Mouse (Mus musculus) T-cell, adult 2 months (primary cell): Measurements from ENCODE around the gene Ttc32.
"Not testable (repeated sequence)": the region's sequence is repeated elsewhere in the genome, so short reads cannot be mapped to it uniquely, and the experiment has no call there.

Experiments used
- DNase-seq: peaks from one replicate; pipeline ENCODE4 v3.0.0; 2022; ENCODE audit warnings: low spot score

The Ttc32 gene

DNA sequence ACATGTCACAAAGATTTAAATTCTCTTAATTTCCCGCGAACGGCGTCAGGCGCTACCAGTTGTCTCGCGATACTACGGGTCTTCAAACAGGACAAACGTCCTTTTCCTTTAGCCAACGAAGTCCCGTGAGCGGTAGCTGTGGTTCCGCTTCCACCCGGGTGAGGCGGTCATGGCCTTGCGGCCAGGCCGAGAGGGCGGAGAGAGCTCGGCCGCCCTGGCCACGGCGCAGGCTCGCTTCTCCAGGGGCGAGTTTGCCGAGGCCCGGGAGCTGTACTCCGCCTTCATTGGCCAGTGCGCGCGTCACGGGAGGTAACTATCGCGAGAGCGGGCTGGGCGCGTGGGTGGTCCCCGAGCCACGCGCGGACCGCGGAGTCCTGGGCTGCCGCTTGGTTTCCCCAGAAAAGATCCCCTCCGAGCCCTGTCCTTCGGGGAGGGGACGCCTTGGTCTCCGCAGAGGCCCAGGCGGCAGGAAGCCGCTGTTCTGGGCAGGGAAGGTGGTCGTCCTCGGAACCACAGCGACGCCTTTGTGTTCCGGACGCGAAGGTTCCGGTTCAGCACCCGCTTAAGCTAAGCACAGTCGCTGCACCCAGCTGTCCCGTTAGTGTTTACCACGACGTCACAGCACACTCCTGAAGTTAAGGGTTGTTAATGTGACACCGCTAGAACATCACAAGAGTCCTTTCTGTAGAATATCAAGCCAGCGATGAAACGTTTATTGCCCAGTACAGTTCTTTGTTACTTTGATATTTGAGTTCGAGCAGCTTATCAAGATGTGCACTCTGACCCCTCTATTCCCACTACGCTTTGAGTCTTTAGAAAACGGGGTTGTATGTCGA, at the start of gene Ttc32:
Gene Ttc32 (plus strand): TSS at position 110 of the 836 bp plus-strand sequence.
- peak; percentile 92 for DNase-seq

DNA sequence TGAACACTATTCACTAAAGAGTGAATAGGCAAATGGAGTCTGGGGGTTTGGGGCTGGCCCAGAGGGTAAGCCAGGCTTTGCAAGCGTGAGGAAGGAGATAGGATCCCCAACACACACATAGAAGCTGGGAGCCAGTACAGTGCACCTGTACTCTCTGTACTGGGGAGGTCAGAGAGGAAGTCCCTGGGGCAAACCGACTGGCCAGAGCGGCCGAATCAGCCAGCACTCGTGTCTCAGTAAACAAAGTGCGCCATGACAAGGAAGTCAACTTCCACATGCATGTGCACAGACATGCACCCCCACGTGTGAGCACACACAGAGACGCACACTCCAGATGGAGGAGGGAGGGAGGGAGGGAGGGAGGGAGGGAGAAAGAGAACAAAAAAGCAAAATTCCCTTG, 36.6 kb upstream of the Ttc32 start:
- DNase-seq = no peak

DNA sequence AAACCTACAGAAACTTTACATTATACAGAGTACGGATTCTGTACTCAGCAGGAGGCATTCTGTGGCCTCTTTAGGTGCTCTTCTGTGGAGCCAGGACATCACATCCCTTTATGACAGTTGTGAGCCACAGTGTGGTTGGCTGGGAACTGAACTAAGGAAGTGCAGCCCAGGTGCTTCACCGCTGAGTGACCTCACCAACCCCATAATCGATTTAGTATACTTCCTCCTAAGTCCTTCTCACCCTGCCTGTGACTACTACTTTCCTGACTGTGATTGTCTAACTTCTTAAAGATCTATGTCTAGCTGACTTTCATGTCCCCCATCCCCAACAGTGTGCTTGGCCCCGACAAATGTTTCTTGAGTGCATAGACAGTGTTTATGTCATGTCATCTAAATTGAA, 31.5 kb upstream of the Ttc32 start:
- no peak for DNase-seq

DNA sequence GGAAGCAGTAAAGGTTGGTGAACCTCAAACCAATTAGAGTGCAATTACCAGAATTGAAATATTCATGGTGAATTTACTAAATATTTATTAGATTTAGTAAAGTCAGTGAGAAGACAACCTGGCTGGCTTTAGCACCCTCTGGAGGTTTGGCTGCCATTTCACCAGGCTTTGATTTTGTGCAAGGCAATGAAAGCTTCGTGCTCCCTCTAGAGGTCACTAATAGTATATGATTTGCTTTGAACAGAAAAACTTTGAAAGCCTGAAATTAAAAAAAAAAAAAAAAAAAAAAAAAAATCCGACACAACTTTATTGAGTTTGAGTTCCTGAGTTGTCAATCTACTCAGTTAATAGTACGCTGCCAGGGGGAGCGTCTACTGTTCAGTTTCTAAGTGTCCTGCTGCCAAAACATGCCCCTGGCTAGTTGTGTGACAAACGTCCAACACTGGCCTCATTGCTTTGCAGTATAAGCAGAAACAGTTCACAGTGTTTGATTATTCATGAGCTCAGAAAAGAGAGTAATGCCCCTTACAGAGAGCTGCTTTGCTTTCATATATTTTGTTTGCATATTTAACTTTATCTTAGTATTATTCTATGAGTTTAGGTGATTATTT, 27.7 kb upstream of the Ttc32 start:
- peak; percentile 68 for DNase-seq

DNA sequence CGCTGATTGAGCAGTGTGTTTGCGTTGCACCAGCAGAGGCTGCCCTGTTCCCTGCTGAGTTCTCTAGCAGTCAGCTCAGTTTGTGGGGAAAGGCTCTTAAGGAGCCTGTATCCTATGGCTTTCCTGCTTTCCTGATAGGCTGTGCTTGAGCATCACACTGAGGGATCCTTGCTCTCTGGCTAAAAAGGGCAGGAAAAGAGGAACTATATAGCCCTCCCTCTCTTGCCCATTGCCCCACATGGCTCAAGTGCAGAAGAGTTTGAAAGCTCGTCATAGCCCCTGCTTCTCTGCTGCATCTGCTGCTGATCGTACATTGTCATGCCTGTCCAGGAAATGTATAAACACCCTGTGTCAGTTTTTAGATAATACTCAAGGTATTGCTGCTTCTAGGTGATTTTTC, 22.7 kb upstream of the Ttc32 start:
- no peak for DNase-seq

DNA sequence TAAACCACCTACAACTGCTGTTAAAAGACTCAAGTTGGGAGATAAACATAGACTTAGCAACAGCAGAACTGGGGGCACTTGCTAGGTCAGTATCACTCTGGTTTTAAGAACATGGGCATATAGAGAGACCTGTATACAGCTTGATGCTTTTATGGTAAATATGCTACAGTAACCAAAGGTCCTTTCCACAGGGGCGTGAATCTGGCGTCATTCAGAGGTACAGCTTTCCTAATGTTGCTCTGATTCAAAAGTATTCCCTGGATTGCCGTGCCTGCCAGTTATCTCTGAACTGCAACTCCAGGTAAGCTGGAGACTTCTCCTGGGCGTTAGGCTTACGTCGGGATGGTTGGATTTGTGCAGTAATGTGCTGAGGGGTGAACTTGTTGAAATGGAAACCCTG, 22.0 kb upstream of the Ttc32 start:
- no peak for DNase-seq

DNA sequence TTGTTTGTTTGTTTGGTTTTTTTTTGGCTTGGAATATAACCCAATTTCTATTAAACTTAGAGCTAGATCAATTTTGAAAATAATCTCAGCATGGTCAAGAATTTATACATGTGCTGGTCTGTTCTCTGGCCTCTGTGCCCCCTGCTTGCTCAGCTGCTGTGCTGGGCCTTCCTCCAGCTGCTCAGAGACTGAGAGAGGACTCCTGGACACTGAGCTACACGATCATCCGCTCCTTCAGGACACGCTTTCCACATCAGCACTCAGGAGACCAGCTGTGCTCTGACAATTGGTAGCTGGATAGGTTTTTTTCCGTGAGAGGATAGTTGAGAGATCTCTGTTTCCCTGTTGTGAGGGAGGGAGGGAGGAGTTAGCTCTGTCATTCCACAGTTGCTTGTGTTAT, 19.5 kb upstream of the Ttc32 start:
- DNase-seq = no peak

DNA sequence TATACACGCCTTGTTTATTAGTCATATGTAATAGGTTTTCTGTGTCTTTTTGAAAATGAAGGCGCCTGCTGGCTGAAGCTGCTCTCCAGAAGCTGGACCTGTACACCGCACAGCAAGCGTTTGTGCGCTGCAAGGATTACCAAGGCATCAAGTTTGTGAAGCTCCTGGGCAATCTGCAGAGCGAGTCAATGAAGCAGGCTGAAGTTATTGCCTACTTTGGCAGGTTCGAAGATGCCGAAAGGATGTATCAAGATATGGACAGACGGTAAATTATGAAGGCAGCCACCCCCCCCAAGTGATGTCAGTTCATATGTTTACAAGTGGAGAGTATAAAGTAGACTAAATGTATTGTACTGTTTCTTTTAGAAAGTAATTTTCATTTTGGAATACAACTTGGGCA, 13.4 kb upstream of the Ttc32 start:
- DNase-seq = no peak

DNA sequence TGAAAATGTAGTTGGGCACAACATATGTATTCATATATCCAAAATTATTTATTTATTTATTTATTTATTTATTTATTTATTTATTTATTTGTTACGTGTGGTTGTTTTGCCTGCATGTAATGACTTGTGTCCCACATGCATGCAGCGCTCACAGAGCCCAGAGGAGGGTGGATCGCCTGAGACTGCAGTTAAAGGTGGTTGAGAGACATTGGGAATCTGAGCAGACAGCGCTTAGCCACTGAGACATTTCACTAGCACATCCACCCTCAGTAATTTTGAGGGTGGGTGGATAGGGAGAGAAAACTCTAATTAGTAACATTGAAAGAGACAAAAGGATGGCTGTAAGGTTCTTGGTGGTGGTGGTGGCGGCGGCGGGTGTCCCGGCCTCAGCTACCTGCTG, 9.4 kb upstream of the Ttc32 start:
- no peak for DNase-seq

DNA sequence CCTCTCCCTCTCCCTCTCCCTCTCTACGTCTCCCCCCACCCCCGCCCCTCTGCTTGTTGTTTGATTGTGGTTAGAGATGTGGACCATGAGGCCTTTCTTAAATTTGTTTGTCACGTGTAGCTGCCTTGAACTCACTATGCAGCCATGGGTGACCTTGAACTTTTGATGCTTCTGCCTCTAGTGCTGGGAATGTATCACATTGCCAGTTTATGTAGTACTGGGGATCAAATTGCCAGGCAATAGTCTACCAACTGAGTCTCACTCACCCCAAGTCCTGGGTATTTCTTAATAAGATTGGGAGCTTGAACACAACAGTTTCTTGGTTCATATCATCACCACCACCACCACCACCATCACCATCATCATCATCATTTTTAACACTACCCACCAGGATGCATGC, 8.8 kb upstream of the Ttc32 start:
- no peak for DNase-seq

DNA sequence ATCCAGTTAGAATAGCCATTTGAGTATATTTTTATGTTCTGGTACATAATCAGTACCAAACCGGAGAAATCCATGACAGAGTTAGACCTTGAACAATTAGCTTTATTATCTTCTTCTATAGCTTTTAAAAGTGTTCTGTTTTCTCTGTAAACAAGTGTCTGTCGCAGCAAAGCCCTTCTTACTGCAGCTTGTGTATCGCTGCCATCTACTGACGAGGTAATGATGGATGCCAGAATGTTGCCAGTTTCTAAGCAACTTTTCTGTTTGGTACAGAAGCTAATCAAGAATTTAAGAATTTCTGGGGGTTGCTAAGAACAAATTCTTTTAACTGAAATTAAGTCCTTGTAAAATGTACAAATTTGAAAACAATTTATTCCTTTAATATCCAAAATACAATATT, 6.8 kb upstream of the Ttc32 start:
- DNase-seq = no peak

DNA sequence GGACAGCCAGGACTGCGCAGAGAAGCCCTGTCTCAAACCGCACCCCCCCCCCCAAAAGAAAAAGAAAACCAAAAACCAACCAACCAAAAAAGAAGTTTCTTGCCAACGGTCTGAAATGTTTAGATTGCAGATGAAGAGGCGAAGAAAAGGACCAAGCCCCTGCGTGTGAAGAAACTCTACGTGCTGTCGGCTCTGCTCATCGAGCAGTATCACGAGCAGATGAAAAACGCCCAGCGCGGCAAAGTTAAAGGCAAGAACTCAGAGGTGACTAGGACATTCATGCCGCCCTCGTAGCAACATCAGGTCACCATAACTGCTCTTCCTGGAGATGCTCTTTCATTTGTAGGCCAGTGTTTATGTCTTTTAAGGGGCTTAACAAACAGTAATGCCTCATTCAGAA, 5.7 kb upstream of the Ttc32 start:
- DNase-seq = no peak

DNA sequence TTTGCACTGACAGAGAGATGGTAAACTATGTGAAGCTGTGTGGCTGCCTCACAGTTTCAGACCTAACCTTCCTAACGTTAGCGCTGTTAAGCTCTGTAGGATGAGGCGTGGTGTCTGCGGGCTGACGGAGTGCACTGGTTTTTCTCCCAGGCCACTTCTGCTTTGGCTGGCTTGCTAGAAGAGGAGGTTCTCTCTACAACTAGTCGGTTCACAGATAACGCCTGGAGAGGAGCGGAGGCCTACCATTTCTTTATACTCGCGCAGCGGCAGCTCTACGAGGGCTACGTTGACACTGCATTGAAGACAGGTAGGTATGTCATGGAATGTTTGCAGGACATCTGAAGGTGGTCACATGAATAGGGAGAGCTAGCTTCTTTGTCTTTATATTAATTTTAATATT, 5.1 kb upstream of the Ttc32 start:
- no peak for DNase-seq

DNA sequence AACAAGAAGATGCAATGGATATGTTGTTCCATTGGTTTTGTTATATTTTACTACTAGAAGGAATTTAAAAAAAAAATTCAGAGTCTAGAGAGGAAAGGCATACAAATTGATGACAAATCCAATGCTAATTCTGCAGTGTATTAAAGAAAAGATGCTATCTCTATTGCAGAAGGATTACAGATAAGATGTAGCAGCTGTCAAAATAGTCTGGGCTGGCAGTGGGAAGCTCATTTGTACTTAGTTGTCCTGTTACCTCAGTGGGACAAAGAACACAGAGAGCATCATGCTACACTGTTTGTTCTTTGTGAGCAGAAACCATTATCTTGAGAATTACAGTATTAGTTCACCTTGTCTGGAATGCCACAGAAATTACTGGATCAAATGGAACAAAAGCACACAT, 3.0 kb upstream of the Ttc32 start:
- no peak for DNase-seq

DNA sequence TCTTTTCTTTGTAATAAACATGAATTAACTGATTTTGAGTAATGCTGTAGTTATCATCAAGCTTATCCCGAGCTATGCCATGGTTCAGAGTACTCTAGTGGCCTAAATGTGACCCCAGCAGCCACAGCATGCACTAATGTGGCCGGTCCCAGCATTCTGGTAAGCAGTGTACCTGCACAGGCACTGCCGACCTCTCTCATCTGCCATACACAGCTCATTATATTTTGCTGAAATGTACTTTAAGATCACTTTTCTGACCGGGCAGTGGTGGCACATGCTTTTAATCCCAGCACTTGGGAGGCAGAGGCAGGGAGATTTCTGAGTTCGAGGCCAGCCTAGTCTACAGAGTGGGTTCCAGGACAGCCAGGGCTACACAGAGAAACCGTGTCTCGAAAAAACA, 981 bp upstream of the Ttc32 start:
- not testable (repeated sequence) for DNase-seq

DNA sequence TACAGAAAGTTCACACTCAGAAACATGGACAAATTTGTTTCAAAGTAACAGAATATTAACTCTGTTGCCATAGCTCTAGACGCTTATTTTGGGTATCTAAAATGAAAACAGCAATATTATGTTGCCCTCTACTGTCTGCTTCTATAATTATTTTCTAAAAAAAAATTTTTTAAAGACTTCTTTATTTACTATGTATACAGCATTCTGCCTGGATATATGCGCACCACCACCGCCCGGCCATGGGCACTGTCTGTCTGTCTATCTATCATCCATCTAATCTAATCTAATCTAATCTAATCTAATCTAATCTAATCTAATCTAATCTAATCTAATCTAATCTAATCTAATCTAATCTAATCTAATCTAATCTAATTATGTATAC, 300 bp upstream of the Ttc32 start:
- no peak for DNase-seq

DNA sequence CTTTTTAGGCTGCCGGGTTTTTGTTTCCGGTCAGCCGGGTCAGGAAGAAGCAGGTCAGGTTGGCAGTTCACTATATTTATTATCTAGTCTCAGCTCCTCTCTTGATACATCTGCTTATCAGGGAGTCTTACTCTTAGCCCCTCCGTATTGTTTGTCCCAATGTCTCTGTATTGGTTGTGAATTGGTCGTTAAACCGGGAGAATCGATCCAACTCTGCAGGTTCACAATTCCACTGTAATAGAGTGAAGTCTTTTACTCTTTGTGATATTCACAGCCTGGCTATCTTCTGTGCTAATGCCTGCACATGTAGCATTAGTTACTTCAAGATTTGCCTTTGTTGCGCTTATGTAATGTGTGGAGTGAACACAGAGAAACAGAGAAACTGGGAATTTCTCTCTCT, 1.4 kb downstream of the Ttc32 start:
- no peak for DNase-seq

DNA sequence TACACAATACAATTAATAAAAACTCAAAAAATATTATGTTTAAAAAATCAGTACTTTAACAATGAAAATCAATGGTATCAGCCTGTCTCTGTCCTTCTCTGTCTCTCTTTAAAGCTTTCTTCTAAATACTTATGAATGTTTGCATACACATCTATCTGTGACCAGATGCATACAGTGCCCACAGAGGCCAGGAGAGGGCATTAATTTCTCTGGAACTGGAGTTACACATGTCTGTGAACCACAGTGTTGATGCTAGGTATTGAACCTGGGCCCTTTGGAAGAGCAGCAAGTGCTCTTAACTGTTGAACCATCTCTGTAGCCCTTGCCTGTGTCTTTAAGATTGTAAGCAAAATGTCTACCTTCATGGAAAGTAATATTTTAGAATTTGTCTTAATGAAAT, 3.3 kb downstream of the Ttc32 start:
- DNase-seq = no peak

DNA sequence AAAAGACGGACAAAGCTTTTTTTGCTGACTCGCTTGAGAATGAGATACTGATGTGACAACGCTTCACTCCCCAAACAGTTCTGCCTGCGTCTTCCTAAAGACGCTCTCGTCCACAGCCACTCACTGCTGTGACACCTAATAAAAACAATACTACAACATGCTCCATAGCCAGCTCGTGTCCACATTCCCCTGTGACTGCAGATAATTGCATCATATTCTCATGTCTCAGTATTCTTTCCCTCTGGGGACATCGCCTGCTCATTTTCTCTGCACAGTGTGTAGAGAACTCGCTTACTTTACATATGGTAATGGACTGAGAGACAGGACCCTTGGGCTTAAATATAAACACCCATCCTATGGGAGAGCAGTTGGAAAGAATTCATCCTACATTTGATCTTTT, 6.6 kb downstream of the Ttc32 start:
- DNase-seq = no peak

DNA sequence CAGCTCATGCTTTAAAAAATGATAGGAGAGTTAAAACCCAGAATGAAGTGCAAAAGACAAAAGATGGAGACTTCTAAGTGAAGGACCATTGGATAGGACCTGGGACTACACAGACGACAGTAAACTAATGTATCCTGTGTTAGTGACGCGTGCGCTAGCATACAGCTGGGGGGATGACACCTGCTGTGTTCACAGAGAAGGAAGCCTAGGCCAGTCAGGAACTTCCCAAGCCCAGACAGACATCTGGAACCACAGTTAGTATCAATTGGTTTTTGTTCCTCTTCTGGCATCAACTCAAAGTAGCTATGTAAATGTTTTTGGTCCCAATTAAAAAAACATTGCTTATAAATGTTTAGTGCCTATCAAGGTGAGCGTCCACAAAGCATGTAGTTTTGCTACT, 10.4 kb downstream of the Ttc32 start:
- no peak for DNase-seq

DNA sequence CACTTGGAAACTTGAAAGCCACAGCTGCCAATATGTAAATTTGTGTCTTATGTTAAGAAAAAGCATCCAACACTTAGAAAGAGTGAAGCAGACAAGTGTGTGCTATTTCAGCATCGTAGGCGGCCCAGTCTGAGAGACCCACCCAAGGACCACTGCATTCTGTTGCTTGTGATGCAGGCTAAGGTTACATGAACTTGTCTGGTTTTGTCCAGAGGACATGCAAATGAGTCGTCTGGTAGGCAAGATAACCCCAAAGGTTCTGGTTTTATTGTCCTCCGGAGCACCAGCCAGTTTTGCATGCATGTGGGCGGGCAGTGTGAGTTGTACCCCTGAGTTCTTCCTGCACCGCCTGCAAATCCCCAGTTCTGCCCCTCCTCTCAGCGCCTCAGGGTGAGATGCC, 10.9 kb downstream of the Ttc32 start:
- DNase-seq = no peak

DNA sequence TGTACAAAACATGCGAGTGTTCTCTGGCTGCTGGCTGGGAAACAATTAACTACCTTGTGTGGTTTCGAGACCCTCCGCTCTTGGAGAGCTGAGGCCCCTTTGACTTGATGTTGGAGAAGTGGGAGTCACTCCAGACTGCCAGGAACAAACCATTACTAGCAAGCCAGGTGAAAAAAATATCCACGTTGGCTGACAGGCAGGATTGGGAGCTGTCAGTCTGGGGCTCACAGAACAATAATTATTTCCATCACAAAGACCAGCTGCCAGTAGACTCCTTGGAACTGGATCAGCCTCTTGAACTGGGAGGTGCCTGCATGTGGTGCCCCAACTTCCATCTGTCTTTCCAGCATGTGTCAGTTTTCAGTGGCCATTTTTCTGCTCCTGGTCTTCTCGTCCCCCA, 12.5 kb downstream of the Ttc32 start:
- no peak for DNase-seq

DNA sequence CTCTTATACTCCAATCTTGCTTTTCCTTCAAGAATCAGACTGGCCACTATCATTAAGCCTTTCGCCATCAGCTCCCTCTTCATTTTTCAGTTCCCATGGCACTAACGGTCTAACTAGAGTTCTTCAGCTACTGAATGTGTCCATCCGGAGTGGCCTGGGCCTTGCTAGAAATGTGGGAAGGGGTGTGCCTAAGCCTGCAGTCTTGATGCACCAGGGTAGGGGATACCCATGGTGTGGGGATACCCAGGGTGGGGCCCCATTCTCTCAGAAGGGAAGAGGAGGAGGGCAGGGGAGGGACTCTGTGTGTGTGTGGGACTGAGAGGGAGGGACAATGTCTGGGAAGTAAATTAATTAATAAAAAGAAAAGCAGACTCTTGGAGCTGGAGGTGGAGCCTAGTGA, 13.0 kb downstream of the Ttc32 start:
- DNase-seq = no peak

DNA sequence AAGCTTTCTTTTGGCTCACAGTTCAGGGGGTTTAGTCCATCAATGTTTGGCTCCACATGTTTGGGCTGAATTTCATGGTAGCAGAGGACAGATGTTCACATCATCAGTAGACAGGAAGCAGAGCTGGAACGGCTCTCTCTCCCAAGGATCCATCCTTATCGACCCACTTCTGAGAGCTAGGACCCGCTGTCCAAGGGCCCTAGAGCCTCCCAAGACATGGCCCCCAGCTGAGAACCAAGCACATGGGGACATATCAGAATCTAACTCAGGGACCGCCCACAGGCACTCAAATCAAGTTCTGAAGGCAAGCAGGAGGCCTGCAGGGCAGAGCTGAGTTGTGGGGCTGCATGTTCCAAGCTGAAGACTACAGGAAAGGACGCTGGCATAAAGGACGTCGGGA, 14.9 kb downstream of the Ttc32 start:
- DNase-seq = no peak
